23 mouse cellular contexts compared by ENCODE assay signal in genomic region chr4:21173789-21174188, GRCm38 (mm10).
A peak's percentile ranks its signal among the peaks of the same experiment; 100 is the strongest.
DNase-seq lines count a peak whose midpoint lies in the region; ATAC-seq and TF ChIP-seq lines count a peak whose summit lies in the region.
"Had no signal": no experiment of that assay in that cellular context is flagged by ENCODE, and none has a peak within 500 bp of the region (broad histone marks: within the 10 kb centered on the region; RNA-seq: fewer than 3 reads in every experiment).

No protein-coding gene starts in this region.

- no peak overlapping the region for H3K4me3 ChIP-seq in midbrain, embryonic 15.5 days
- no peak overlapping the region for H3K4me3 ChIP-seq in midbrain, embryonic 14.5 days (replicated peaks; ENCODE audit: low read depth, low read length)
- H3K4me3 ChIP-seq in CH12.LX (replicated peaks in 1 of 3; ENCODE audit: low read depth in 2 of 3, low read length in 2 of 3, poor library complexity in 1 of 3) (no peak overlapping the region), MEL (ENCODE audit: control insufficient read depth in 1 of 2, insufficient read depth in 1 of 2, low read depth in 2 of 2, low read length in 2 of 2) (no peak overlapping the region)

- dilution Hi-C loops in CH12.LX (cut with MboI; ENCODE audit: extremely low pct_ligation_motif_present, extremely low pct_unique_long_range_greater_than_20kb, low sequenced_read_pairs), result no loop called here

- H3K79me2 ChIP-seq in CH12.LX (replicated peaks; ENCODE audit: control insufficient read depth, extremely low read depth, insufficient read depth, poor library complexity, severe bottlenecking) (no peaks in the 10 kb centered on the region), MEL (ENCODE audit: control insufficient read depth, insufficient read depth, low read length, poor library complexity) (no peaks in the 10 kb centered on the region)

- no peaks in the 10 kb centered on the region for H3K9me3 ChIP-seq in midbrain, embryonic 15.5 days
- H3K9me3 ChIP-seq in midbrain, embryonic 14.5 days (ENCODE audit: control insufficient read depth, low read length), result no peaks in the 10 kb centered on the region
- H3K9me3 ChIP-seq in CH12.LX (replicated peaks; ENCODE audit: low read length) (no peaks in the 10 kb centered on the region), MEL (replicated peaks; ENCODE audit: insufficient read depth, low read length) (no peaks in the 10 kb centered on the region)
- H3K9me3 ChIP-seq: G1E had no signal

- WGBS in midbrain, embryonic 15.5 days, result 78% methylated on average over 6 of the region's 6 CpGs
- 74% methylated on average over 6 of the region's 6 CpGs for WGBS in midbrain, embryonic 14.5 days

- no peak for TF ChIP-seq CTCF in CH12.LX (conservative IDR thresholded peaks at IDR 0.05 in 1 of 2, IDR thresholded peaks at IDR 0.05 in 1 of 2; ENCODE audit: low read depth in 2 of 2, low read length in 2 of 2)
- TF ChIP-seq CTCF in MEL (IDR thresholded peaks at IDR 0.05 in 2 of 3, conservative IDR thresholded peaks at IDR 0.05 in 1 of 3; ENCODE audit: control insufficient read depth in 1 of 3, insufficient read depth in 1 of 3, low read depth in 2 of 3, low read length in 3 of 3, poor library complexity in 1 of 3, severe bottlenecking in 1 of 3), result no peak

- ATAC-seq in midbrain, embryonic 15.5 days (replicated peaks), result no peak
- no peak for ATAC-seq in midbrain, embryonic 14.5 days (ENCODE audit: low FRiP score, low TSS enrichment)
- ATAC-seq: activated CD4-positive, CD25-positive, alpha-beta regulatory T cell, adult 4 months; CD4-positive, CD25-positive, alpha-beta regulatory T cell, adult 4 months; Patski had no signal

- in situ Hi-C loops in CH12.LX (cut with MboI; ENCODE audit: low pct_ligation_motif_present, low pct_unique_long_range_greater_than_20kb, low sequenced_read_pairs), result no loop called here

- 0 out of 2 replicates have a peak overlapping the region, but pooled peaks have one; percentile 11 for H3K27ac ChIP-seq in midbrain, embryonic 15.5 days
- no peak overlapping the region; the same call in 1 of the 2 replicates for H3K27ac ChIP-seq in midbrain, embryonic 14.5 days (replicated peaks; ENCODE audit: low read depth, low read length)
- H3K27ac ChIP-seq in CH12.LX (ENCODE audit: insufficient read depth, low read depth), result no peak overlapping the region
- H3K27ac ChIP-seq in MEL (ENCODE audit: control insufficient read depth, low read depth, low read length), result no peak overlapping the region; the same call in 1 of the 2 replicates

- no peak for DNase-seq in midbrain, embryonic 14.5 days
- DNase-seq in CH12.LX (ENCODE audit: extremely low read depth) (peak; percentile 73), MEL (ENCODE audit: low read depth, low spot score) (peak; percentile 7), MN1 (ENCODE audit: low spot score) (no peak)
- DNase-seq in left cerebral cortex, postnatal 25 days (ENCODE audit: low spot score in 2 of 2), result no peak
- DNase-seq: adrenal gland, adult 2 months; adrenal gland, adult 8-10 months; adrenal gland, postnatal 10 days; adrenal gland, postnatal 14 days; adrenal gland, postnatal 25 days; adrenal gland, postnatal 36 days; B cell, adult 2 months; cerebellum, adult 11 months; cerebellum, adult 11-12 months; cerebellum, adult 18-20 months; cerebellum, adult 2 months; cerebellum, adult 8-10 months; cerebellum, adult 9-10 months had no signal

- intact Hi-C loops in left cerebral cortex, postnatal 25 days (cut with DNase I), result no loop called here

- H3K9ac ChIP-seq in midbrain, embryonic 15.5 days, result no peak overlapping the region
- no peak overlapping the region for H3K9ac ChIP-seq in midbrain, embryonic 14.5 days (replicated peaks; ENCODE audit: low read length)
- H3K9ac ChIP-seq in CH12.LX (ENCODE audit: insufficient read depth, low read depth) (no peak overlapping the region; the same call in 1 of the 2 replicates), MEL (ENCODE audit: control insufficient read depth, low read depth, low read length, poor library complexity, severe bottlenecking) (no peak overlapping the region)

- TF ChIP-seq EP300 in CH12.LX (IDR thresholded peaks at IDR 0.05; ENCODE audit: low read length), result peak; percentile 62; the same call in 1 of the 2 replicates
- no peak for TF ChIP-seq EP300 in MEL (IDR thresholded peaks at IDR 0.05; ENCODE audit: low read depth in 1 of 2, low read length in 2 of 2)

- TF ChIP-seq POLR2A in CH12.LX (IDR thresholded peaks at IDR 0.05; ENCODE audit: low read depth, low read length), result no peak
- TF ChIP-seq POLR2A in MEL (IDR thresholded peaks at IDR 0.05; ENCODE audit: control insufficient read depth in 1 of 2, insufficient read depth in 1 of 2, low read depth in 1 of 2, low read length in 2 of 2, poor library complexity in 1 of 2), result no peak

- no peaks in the 10 kb centered on the region for H3K36me3 ChIP-seq in midbrain, embryonic 15.5 days (replicated peaks)
- no peaks in the 10 kb centered on the region for H3K36me3 ChIP-seq in midbrain, embryonic 14.5 days (ENCODE audit: control insufficient read depth, insufficient read depth, low read length)
- H3K36me3 ChIP-seq in CH12.LX (replicated peaks in 1 of 2; ENCODE audit: control insufficient read depth in 1 of 2, insufficient read depth in 1 of 2, low read length in 1 of 2) (no peaks in the 10 kb centered on the region), MEL (ENCODE audit: control insufficient read depth in 1 of 2, insufficient read depth in 2 of 2, low read length in 2 of 2) (peaks cover 0 to 7% of the 10 kb centered on the region in 2 experiments; a peak in 2 of 4 replicates)
- H3K36me3 ChIP-seq: G1E had no signal

- H3K4me2 ChIP-seq in midbrain, embryonic 15.5 days, result no peak overlapping the region
- H3K4me2 ChIP-seq in midbrain, embryonic 14.5 days (ENCODE audit: low read length), result no peak overlapping the region
- no peak overlapping the region for H3K4me2 ChIP-seq in CH12.LX (ENCODE audit: insufficient read depth, low read depth, poor library complexity, severe bottlenecking)

- no peaks in the 10 kb centered on the region for H3K27me3 ChIP-seq in midbrain, embryonic 15.5 days (replicated peaks)
- H3K27me3 ChIP-seq in midbrain, embryonic 14.5 days (ENCODE audit: control insufficient read depth, insufficient read depth, low read length), result no peaks in the 10 kb centered on the region
- H3K27me3 ChIP-seq in CH12.LX (replicated peaks), result no peaks in the 10 kb centered on the region
- no peaks in the 10 kb centered on the region for H3K27me3 ChIP-seq in MEL (ENCODE audit: control insufficient read depth in 1 of 2, insufficient read depth in 2 of 2, low read length in 2 of 2)
- H3K27me3 ChIP-seq: Patski had no signal

- TF ChIP-seq RAD21 in CH12.LX (IDR thresholded peaks at IDR 0.05; ENCODE audit: low read depth, low read length), result no peak
- no peak for TF ChIP-seq RAD21 in MEL (IDR thresholded peaks at IDR 0.05; ENCODE audit: low read depth, low read length)

- no peaks in the 10 kb centered on the region for H3K4me1 ChIP-seq in midbrain, embryonic 15.5 days
- H3K4me1 ChIP-seq in midbrain, embryonic 14.5 days (ENCODE audit: control insufficient read depth, insufficient read depth, low read length), result no peaks in the 10 kb centered on the region
- H3K4me1 ChIP-seq in CH12.LX (ENCODE audit: control insufficient read depth in 1 of 2, insufficient read depth in 2 of 2) (peaks cover 0 to 20% of the 10 kb centered on the region in 2 experiments; a peak in 1 of 4 replicates), MEL (ENCODE audit: control insufficient read depth in 1 of 2, insufficient read depth in 2 of 2, low read length in 2 of 2) (peaks cover 5 to 6% of the 10 kb centered on the region in 2 experiments)

TF ChIP-seq in CH12.LX, 34 proteins besides CTCF, POLR2A, EP300 and RAD21 (continues in another document):
- TF ChIP-seq MAFK (IDR thresholded peaks at IDR 0.05; ENCODE audit: insufficient replicate concordance, low read length) (no peak), CHD2 (IDR thresholded peaks at IDR 0.05; ENCODE audit: low read length) (no peak), ELF1 (IDR thresholded peaks at IDR 0.05; ENCODE audit: low read depth, low read length) (0 out of 2 replicates have a peak, but pooled peaks have one; percentile 14), JUN (IDR thresholded peaks at IDR 0.05; ENCODE audit: insufficient read depth, low read depth, low read length) (peak; percentile 51; the same call in 1 of the 2 replicates), JUND (conservative IDR thresholded peaks at IDR 0.05; ENCODE audit: low read depth, low read length) (peak; percentile 63), RCOR1 (conservative IDR thresholded peaks at IDR 0.05; ENCODE audit: low read depth, low read length) (no peak), MAZ (IDR thresholded peaks at IDR 0.05; ENCODE audit: low read depth, low read length) (no peak), TBP (conservative IDR thresholded peaks at IDR 0.05; ENCODE audit: low read depth, low read length) (0 out of 2 replicates have a peak, but pooled peaks have one; percentile 13), MEF2A (IDR thresholded peaks at IDR 0.05; ENCODE audit: borderline replicate concordance, low read depth, low read length) (no peak), BHLHE40 (IDR thresholded peaks at IDR 0.05; ENCODE audit: low read depth, low read length) (peak; percentile 39; the same call in 1 of the 2 replicates), IRF4 (IDR thresholded peaks at IDR 0.05; ENCODE audit: low read depth, low read length) (peak; percentile 86), ZC3H11A (IDR thresholded peaks at IDR 0.05; ENCODE audit: low read depth, low read length) (no peak)

TF ChIP-seq in MEL, 35 proteins besides CTCF, POLR2A, EP300 and RAD21:
- TF ChIP-seq ETS1 (IDR thresholded peaks at IDR 0.05; ENCODE audit: low read depth, low read length) (0 out of 2 replicates have a peak, but pooled peaks have one; percentile 21), BHLHE40 (IDR thresholded peaks at IDR 0.05; ENCODE audit: borderline replicate concordance, low read depth, low read length) (no peak)

Comparison
In these comparisons a context has a peak if more than half of its experiments do, and no peak if none do; other contexts are left out.
1. DNase-seq: peak in CH12.LX (single experiment) and MEL (single experiment); none in midbrain, embryonic 14.5 days (single experiment), MN1 (single experiment) and left cerebral cortex, postnatal 25 days (0 of 2).